Mouse (Mus musculus) embryonic facial prominence, embryonic 15.5 days (tissue): ENCODE results near the gene Wwc2. TPM values are rescaled to one million over a fixed set of nuclear protein-coding genes. Genes with fewer than 3 reads are reported as not detected.

ENCODE experiments used
- ATAC-seq: fragments of 200-750 bp; cut with Nextera tagmentation; 2 replicates; pipeline ENCODE4 v1.8.0; 2017; ENCODE audit warnings: low read depth, moderate TSS enrichment; ENCODE audit not compliant: insufficient number of reproducible peaks, low FRiP score, low TSS enrichment
- H3K27ac ChIP-seq: fragments of 300-500 bp; sonication (generic); replicated peaks from 2 replicates; pipeline ENCODE4 v1.5.1; 2015; ENCODE audit warnings: mild to moderate bottlenecking, inconsistent platforms
- H3K27me3 ChIP-seq: fragments of 300-500 bp; sonication (generic); 2 replicates; pipeline ENCODE4 v1.6.1; 2015; ENCODE audit warnings: inconsistent platforms
- H3K36me3 ChIP-seq: fragments of 300-500 bp; sonication (generic); 2 replicates; pipeline ENCODE4 v1.6.1; 2015; ENCODE audit warnings: mild to moderate bottlenecking, inconsistent platforms
- H3K4me1 ChIP-seq: fragments of 300-500 bp; sonication (generic); 2 replicates; pipeline ENCODE4 v1.6.1; 2015; ENCODE audit warnings: inconsistent platforms
- H3K4me2 ChIP-seq: fragments of 300-500 bp; sonication (generic); replicated peaks from 2 replicates; pipeline ENCODE4 v1.6.1; 2015; ENCODE audit warnings: mild to moderate bottlenecking, inconsistent platforms
- H3K4me3 ChIP-seq: fragments of 300-500 bp; sonication (generic); replicated peaks from 2 replicates; pipeline ENCODE4 v1.5.1; 2015; ENCODE audit warnings: mild to moderate bottlenecking, inconsistent platforms
- H3K9ac ChIP-seq: fragments of 300-500 bp; sonication (generic); 2 replicates; pipeline ENCODE4 v1.6.1; 2015; ENCODE audit warnings: inconsistent platforms
- H3K9me3 ChIP-seq: fragments of 300-500 bp; sonication (generic); replicated peaks from 2 replicates; pipeline ENCODE4 v1.6.1; 2016; ENCODE audit warnings: inconsistent platforms
- WGBS: fragments of 180-500 bp; shearing (Covaris S2); methylation state at CpG from one replicate; pipeline ENCODE4 v1.1.7; 2015; 5-methylcytosine and 5-hydroxymethylcytosine counted together
- polyA plus RNA-seq: library from polyadenylated mRNA; unstranded; fragments of >200 nt; fragmentation: Nextera tagmentation; extraction: Ambion mirVana; gene quantifications from 2 replicates; pipeline ENCODE4 v1.2.1, GENCODE M21; 2015

Wwc2 gene
- polyA plus RNA-seq, 1 experiment from 2014 or later: 12.0 TPM

DNA sequence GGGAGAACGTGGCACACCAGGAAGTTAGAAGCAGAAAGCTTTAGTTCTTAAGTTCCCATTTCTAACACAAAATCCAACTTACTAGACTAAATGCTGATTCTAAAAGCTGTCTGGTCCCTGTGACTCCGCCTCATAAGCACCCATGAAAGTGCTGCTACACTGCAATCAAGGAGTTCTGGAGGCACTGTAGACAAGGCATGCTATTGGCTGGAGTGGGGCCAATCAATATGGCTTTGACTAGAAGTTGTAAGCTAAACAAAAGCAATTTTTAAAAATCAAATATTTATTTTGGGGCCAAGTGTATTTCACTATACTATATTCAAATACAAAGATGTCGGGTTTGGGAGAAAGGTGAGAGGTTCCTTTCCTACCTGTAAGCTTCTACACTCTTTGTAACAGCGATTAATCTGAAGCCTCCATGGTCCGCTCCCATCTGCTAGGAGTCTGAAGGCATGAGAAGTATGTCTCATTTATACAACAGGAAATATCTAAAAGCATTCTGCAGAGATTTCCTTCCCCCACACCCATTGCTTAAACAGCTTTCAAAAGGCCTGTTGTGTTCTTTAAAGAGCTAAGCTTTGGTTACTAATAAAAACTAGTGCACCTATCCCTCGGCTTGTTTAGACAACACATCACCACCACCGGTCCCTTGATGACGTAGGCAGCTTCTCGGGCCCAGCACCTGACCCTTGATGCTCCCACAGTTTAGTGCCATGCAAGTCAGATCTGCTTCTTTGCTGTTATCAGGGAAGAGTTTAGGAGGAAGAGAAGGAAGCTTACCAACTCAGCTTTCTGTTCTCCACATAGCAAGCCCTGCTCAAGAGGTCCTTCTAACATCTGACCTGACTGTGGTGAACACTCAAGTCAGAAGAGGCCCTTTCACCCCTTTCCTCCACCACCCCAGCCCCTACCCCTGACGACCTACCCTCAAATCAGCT lies 50.5 kb downstream of the Wwc2 start:
- ATAC-seq: no peak
- Histone ChIP-seq H3K27me3 (no peaks in the 10 kb centered on the region), H3K9me3 (no peaks in the 10 kb centered on the region), H3K4me3 (no peak overlapping the region), H3K4me2 (no peak overlapping the region), H3K36me3 (no peaks in the 10 kb centered on the region), H3K4me1 (peaks cover 8% of the 10 kb centered on the region; the same call in 1 of the 2 replicates), H3K9ac (no peak overlapping the region), H3K27ac (0 out of 2 replicates have a peak overlapping the region, but pooled peaks have one; percentile 3)
- WGBS: 70% methylated on average over 10 of the region's 10 CpGs

DNA sequence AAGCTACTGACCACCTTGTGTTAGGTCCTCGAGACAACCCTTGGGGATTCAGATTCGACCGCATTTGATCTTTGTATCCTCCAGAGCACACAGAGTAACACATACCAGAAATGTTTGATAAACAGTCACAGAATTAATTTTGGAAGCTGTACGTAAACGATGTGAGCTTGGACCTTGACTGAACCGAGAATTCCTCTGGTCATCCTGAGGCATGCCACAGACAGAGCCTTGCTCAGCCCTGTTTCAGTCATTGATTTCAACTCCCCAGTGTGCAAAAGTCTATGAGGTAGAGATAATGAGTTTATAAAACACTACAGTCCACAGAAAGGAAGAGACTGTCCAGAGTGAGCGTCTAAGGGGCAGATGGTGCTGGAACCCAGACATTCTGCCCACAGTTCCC lies 51.5 kb downstream of the Wwc2 start:
- 85% methylated on average over 7 of the region's 7 CpGs for WGBS
- ATAC-seq: no peak
- Histone ChIP-seq H3K9ac (no peak overlapping the region), H3K9me3 (no peaks in the 10 kb centered on the region), H3K36me3 (no peaks in the 10 kb centered on the region), H3K4me2 (no peak overlapping the region), H3K27me3 (no peaks in the 10 kb centered on the region), H3K27ac (no peak overlapping the region), H3K4me3 (no peak overlapping the region), H3K4me1 (peaks cover 11% of the 10 kb centered on the region; the same call in 1 of the 2 replicates)

DNA sequence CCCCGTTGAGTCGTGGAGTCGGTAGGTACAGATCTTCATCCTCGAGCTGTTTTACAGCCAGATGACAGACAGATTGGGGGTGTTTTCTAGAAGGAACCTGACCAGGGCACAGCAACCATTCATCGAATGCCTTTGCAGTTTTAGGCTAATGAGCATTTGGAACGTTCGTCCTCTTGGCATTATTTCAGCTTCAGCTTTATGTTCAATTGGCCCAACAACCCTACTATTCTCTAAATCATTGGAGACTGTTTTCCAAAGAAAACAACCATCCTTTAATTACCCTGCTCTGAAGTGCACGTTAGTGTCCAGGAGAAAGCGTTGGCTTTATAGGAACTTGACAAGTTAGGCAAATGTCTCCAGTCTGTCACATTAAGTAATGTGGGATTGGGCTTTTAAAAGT lies 54.3 kb downstream of the Wwc2 start:
- ATAC-seq: no peak
- 54% methylated on average over 9 of the region's 9 CpGs for WGBS
- Histone ChIP-seq H3K4me3 (no peak overlapping the region), H3K9me3 (no peaks in the 10 kb centered on the region), H3K9ac (no peak overlapping the region), H3K4me1 (peaks cover 34% of the 10 kb centered on the region), H3K4me2 (no peak overlapping the region), H3K27ac (peak overlapping the region; percentile 28; the same call in 1 of the 2 replicates), H3K36me3 (no peaks in the 10 kb centered on the region), H3K27me3 (no peaks in the 10 kb centered on the region)

DNA sequence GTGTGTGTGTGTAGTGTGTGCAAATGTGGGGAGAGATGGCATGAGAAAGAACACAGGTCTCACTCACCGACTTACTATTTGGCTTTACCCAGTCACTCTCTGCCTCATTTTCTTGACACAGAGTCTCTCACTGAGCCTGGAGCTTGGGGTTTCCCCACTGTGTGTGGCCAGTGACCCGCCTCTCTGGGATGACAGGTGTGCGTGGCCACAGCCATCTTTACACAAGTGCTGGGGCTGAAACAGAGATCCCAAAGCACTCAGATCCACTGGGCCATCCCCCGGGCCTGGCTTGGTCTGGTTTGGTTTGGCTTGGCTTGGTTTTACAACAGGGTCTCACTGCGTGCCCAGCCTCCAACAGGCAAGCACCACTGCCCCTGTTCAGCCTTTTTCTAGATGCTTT lies 55.3 kb downstream of the Wwc2 start:
- Histone ChIP-seq H3K36me3 (no peaks in the 10 kb centered on the region), H3K9me3 (no peaks in the 10 kb centered on the region), H3K4me2 (no peak overlapping the region), H3K27me3 (no peaks in the 10 kb centered on the region), H3K27ac (no peak overlapping the region), H3K4me3 (no peak overlapping the region), H3K9ac (no peak overlapping the region), H3K4me1 (peaks cover 31% of the 10 kb centered on the region)
- 76% methylated on average over 5 of the region's 5 CpGs for WGBS
- ATAC-seq: no peak

DNA sequence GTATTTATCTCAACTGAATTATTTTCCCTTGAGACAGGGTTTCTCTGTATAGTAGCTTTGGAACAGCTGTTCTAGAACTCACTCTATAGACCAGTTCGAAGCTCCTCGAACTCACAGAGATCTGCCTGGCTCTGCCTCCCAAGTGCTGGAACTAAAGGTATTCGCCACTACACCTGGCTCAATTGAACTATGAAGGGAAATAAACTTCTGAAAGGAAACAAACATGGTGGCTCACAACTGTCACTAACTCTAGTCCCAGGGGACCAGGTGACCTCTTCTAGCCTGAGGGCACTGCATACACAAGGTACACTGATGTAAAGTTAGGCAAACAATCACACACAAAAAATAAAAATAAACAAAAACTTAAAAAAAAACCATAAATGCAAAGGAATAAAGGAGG lies 57.6 kb downstream of the Wwc2 start:
- peaks cover 29% of the 10 kb centered on the region for H3K4me1 ChIP-seq
- no peak overlapping the region for H3K4me3 ChIP-seq
- no peak overlapping the region for H3K27ac ChIP-seq
- H3K9me3 ChIP-seq: no peaks in the 10 kb centered on the region
- H3K27me3 ChIP-seq: no peaks in the 10 kb centered on the region
- no peak overlapping the region for H3K4me2 ChIP-seq
- 84% methylated on average over 3 of the region's 3 CpGs for WGBS
- H3K36me3 ChIP-seq: no peaks in the 10 kb centered on the region
- no peak for ATAC-seq
- H3K9ac ChIP-seq: no peak overlapping the region

DNA sequence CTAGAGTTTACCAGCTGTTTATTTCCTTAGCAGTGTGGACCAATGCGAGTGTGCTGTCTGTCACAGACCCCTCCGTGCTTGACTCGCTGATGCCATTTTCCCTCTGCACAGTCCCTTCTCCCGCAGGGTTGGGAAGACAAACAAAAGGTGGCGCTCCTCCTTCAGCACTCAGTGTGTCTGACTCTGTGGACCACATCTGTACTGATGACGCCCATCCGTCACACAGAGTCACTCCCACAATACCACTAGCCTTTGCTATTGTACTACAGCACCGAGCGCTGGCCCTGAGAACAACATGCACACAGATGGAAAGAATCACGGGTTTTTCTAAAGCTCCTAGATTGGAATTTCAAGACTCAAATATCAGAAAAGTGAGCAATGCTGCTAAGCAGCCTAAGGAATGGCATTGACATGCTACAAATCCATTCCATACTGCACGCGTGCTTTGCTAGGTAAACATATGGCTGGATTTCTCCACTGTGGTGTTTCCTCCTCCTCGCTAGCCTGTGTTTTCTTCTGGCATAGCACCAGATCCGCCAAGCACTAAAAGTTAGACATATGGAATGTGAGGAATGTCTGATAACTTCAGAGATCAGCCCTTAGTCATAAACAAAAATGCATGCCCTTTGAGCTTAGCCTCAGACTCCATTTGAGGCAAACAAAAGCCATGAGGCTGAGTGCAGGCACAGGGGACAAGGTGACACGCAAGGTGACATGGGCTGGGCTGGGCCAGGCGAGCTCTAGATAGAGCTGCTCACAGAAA lies 58.5 kb downstream of the Wwc2 start:
- no peak overlapping the region for H3K9ac ChIP-seq
- H3K27ac ChIP-seq: peak overlapping the region; percentile 72
- 18% methylated on average over 16 of the region's 16 CpGs for WGBS
- H3K9me3 ChIP-seq: no peaks in the 10 kb centered on the region
- peaks cover 29% of the 10 kb centered on the region for H3K4me1 ChIP-seq
- no peaks in the 10 kb centered on the region for H3K36me3 ChIP-seq
- ATAC-seq: peak; percentile 74
- H3K27me3 ChIP-seq: no peaks in the 10 kb centered on the region
- H3K4me2 ChIP-seq: peak overlapping the region; percentile 40
- H3K4me3 ChIP-seq: 0 out of 2 replicates have a peak overlapping the region, but pooled peaks have one; percentile 6

DNA sequence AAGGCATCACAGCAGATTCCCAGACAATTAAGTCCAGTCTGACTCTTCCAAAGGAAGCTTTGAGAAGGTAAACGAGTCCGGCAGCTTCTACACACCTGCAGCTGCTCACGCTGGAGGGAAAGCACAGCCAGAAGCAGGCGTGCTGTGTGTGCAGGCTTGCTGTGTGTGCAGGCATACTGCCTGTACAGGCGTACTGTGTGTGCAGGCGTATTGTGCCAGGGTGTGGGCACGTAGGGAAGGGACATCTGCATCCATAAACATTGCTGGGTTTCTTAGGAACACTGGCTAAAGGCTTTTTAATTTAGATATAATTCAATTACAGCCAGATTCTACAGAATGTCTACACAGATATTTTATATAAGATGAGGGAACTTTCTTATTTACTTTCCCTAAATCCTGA lies 59.4 kb downstream of the Wwc2 start:
- no peak for ATAC-seq
- WGBS: 63% methylated on average over 7 of the region's 7 CpGs
- Histone ChIP-seq H3K27ac (no peak overlapping the region), H3K36me3 (no peaks in the 10 kb centered on the region), H3K27me3 (no peaks in the 10 kb centered on the region), H3K9me3 (no peaks in the 10 kb centered on the region), H3K4me1 (peaks cover 29% of the 10 kb centered on the region), H3K9ac (no peak overlapping the region), H3K4me2 (no peak overlapping the region), H3K4me3 (no peak overlapping the region)

DNA sequence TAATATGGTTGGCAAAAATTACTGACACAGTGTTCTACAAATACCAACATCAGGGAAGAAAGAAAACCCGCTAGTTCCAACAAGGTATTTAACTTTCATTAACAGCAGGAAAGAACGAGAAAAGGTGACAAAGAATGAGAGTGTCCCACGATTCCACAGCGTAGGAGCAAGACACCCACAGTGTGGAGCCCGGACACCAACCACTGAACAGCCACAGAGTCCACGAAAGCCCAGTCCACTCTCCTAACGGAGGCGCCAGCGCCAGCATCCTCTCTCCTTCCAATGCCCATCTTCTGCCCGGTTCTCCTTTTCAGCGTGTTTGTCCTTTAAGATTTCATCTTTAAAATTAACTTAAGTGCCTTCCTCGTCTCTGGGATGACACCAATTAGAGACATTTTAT lies 61.1 kb downstream of the Wwc2 start:
- Histone ChIP-seq H3K4me2 (no peak overlapping the region), H3K9me3 (no peaks in the 10 kb centered on the region), H3K4me3 (no peak overlapping the region), H3K36me3 (no peaks in the 10 kb centered on the region), H3K4me1 (peaks cover 33% of the 10 kb centered on the region), H3K27me3 (no peaks in the 10 kb centered on the region), H3K9ac (no peak overlapping the region), H3K27ac (no peak overlapping the region)
- 82% methylated on average over 12 of the region's 12 CpGs for WGBS
- no peak for ATAC-seq

DNA sequence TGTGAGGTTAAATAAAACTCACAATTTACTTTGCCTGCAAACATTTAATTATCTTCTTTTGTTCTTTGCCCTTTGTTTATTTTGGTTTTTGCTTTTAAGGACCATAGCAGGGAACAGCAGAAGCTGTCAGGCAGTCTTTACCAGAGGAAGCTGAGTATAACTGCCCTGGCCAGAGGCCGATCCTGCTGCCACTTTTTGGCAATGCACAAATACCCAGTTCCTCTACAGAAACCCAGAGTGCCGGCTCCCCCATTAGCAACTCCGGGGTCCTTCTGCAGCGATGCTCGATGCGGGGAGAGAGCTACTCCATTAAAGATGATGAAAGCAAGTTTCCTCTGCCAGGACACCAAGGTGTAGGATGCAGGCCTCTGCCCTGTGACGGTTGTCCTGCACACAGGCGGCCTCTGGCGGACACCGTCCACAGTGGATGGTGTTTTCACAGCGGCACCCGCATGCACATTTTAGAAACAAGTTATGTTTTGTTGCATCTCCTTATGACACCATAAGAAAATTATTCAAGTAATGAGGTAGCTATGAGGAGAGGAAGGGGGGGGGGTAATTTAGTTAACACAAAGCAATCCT lies 62.0 kb downstream of the Wwc2 start:
- Histone ChIP-seq H3K4me2 (no peak overlapping the region), H3K9ac (no peak overlapping the region), H3K9me3 (no peaks in the 10 kb centered on the region), H3K27ac (no peak overlapping the region), H3K27me3 (no peaks in the 10 kb centered on the region), H3K36me3 (no peaks in the 10 kb centered on the region), H3K4me3 (no peak overlapping the region), H3K4me1 (peaks cover 25% of the 10 kb centered on the region)
- no peak for ATAC-seq
- 85% methylated on average over 12 of the region's 12 CpGs for WGBS

DNA sequence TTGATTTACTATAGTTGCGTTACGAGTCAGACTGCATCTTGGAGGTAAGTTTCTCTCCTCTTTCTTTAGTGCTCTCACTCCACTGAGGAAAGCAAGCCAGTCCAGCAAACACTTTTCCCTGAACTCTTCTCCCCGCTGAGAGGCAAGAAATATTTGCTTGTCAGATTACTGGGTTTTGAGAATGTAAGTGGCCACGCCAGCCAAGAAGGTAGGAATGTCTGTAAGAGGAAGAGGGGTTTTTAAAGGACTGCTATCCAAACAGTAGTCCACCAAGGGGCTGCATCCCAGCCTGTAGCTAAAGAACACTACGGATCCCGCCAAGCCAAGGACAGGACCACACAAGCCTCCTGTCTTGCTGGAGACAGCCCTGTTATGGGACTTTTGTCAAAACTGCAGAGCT lies 65.8 kb downstream of the Wwc2 start:
- H3K27ac ChIP-seq: 0 out of 2 replicates have a peak overlapping the region, but pooled peaks have one; percentile 44
- peaks cover 6% of the 10 kb centered on the region; the same call in 1 of the 2 replicates for H3K36me3 ChIP-seq
- H3K9me3 ChIP-seq: no peaks in the 10 kb centered on the region
- peaks cover 4% of the 10 kb centered on the region; the same call in 1 of the 2 replicates for H3K4me1 ChIP-seq
- no peak overlapping the region for H3K9ac ChIP-seq
- ATAC-seq: no peak
- H3K4me2 ChIP-seq: no peak overlapping the region
- H3K27me3 ChIP-seq: no peaks in the 10 kb centered on the region
- 55% methylated on average over 6 of the region's 6 CpGs for WGBS
- H3K4me3 ChIP-seq: no peak overlapping the region

DNA sequence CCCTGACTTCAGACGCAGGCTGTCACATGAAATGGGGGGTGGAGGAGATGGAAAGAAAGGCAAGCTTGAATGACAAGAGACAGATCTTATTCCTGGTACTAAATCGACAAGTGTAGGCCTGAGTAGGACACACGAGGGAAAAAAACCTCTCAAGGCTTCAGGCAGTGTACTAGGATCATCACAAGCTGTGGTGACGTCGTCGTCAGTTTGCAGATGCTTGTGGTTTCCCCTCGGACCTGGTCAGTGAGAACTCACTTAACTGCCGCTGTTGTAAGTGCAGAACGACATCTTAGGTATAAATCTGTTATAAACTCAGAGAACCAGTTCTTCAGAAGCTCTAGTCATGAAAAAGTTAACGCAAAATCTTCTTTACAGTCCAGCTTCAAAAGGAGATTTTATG lies 67.9 kb downstream of the Wwc2 start:
- H3K9ac ChIP-seq: no peak overlapping the region
- H3K36me3 ChIP-seq: peaks cover 7% of the 10 kb centered on the region; the same call in 1 of the 2 replicates
- WGBS: 44% methylated on average over 10 of the region's 10 CpGs
- H3K9me3 ChIP-seq: no peaks in the 10 kb centered on the region
- peaks cover 4% of the 10 kb centered on the region; the same call in 1 of the 2 replicates for H3K4me1 ChIP-seq
- no peak overlapping the region for H3K4me2 ChIP-seq
- ATAC-seq: no peak
- H3K27me3 ChIP-seq: no peaks in the 10 kb centered on the region
- no peak overlapping the region for H3K27ac ChIP-seq
- H3K4me3 ChIP-seq: no peak overlapping the region
